Mouse (Mus musculus) kidney, postnatal 25 days (tissue): ENCODE measurements at regions not wholly inside any gene's neighbourhood (a gene's known extent, or its start where the extent isn't known, plus 50 kb on each side); places are given as distances from the start of the nearest gene placed in this dataset.

ENCODE experiments used
- DNase-seq, 2 experiments: peaks; one replicate each; pipeline ENCODE4 v3.0.0; 2021; ENCODE audit warnings: mixed read lengths in 2 of 2

- no peak for DNase-seq
These were observed 350.4 kb upstream of the Meis1 start for GRCm38 (mm10) chr11:19369152-19369551.

- DNase-seq, result no peak
These were observed 354.7 kb upstream of the Meis1 start for GRCm38 (mm10) chr11:19373476-19373875.

- no peak for DNase-seq
These were observed 362.1 kb upstream of the Meis1 start for GRCm38 (mm10) chr11:19380935-19381334.

- DNase-seq, result no peak
These were observed 370.4 kb upstream of the Meis1 start for GRCm38 (mm10) chr11:19389136-19389535.

GRCm38 (mm10) chr11:19392190-19392589 lies 373.4 kb upstream of the Meis1 start:
- DNase-seq, result no peak

- DNase-seq, result no peak
These were observed 375.6 kb upstream of the Meis1 start for GRCm38 (mm10) chr11:19394372-19394771.

- DNase-seq, result no peak
These were observed 381.6 kb upstream of the Meis1 start for GRCm38 (mm10) chr11:19400396-19400795.

GRCm38 (mm10) chr11:19420143-19420542 lies 401.4 kb upstream of the Meis1 start:
- DNase-seq, result no peak

GRCm38 (mm10) chr11:19423268-19423667 lies 404.5 kb upstream of the Meis1 start:
- DNase-seq, result no peak

- peak; percentile 43 to 51 for DNase-seq
These were observed 405.3 kb upstream of the Meis1 start for GRCm38 (mm10) chr11:19423841-19424815.

GRCm38 (mm10) chr11:19427559-19427958 lies 408.8 kb upstream of the Meis1 start:
- no peak for DNase-seq

- DNase-seq, result peak in 1 of 2 experiments; percentile 4
These were observed 415.2 kb upstream of the Meis1 start for GRCm38 (mm10) chr11:19433680-19434619.

- no peak for DNase-seq
These were observed 419.6 kb upstream of the Meis1 start for GRCm38 (mm10) chr11:19438385-19438784.

GRCm38 (mm10) chr11:19441936-19442335 lies 423.2 kb upstream of the Meis1 start:
- no peak for DNase-seq

- no peak for DNase-seq
These were observed 436.9 kb upstream of the Meis1 start for GRCm38 (mm10) chr11:19455391-19456290.

- DNase-seq, result no peak
These were observed 437.8 kb upstream of the Meis1 start for GRCm38 (mm10) chr11:19456577-19456976.

- DNase-seq, result no peak
These were observed 445.1 kb upstream of the Meis1 start for GRCm38 (mm10) chr11:19463730-19464358.

GRCm38 (mm10) chr11:19468373-19468772 lies 449.6 kb upstream of the Meis1 start:
- DNase-seq, result no peak

GRCm38 (mm10) chr11:19468803-19469202 lies 450.0 kb upstream of the Meis1 start:
- DNase-seq, result no peak

- DNase-seq, result peak in 1 of 2 experiments; percentile 15
These were observed 452.0 kb upstream of the Meis1 start for GRCm38 (mm10) chr11:19470648-19471341.
